Mouse (Mus musculus) neutrophil, adult 5-6 weeks (primary cell): ENCODE data around the gene Gria4. TPM values are rescaled to one million over a fixed set of nuclear protein-coding genes. Genes with fewer than 3 reads are reported as not detected.
"Not testable (repeated sequence)": the region's sequence is repeated elsewhere in the genome, so short reads cannot be mapped to it uniquely, and the experiment has no call there.

Experiments
- ATAC-seq: fragments of 151-379, 151-347 bp; 2 replicates; pipeline ENCODE4 v1.8.0; 2017; ENCODE audit warnings: mild to moderate bottlenecking, moderate TSS enrichment; ENCODE audit not compliant: insufficient number of reproducible peaks, poor library complexity, low FRiP score, severe bottlenecking; ENCODE audit errors: extremely low read depth
- total RNA-seq: library from RNA; stranded (forward); fragments of 200-1000 nt; gene quantifications from 2 replicates; pipeline ENCODE4 v1.2.3, GENCODE M21; 2017

The Gria4 gene
- total RNA-seq, 1 experiment from 2014 or later = not detected

- no peak for ATAC-seq
Measured at GRCm38 (mm10) chr9:4605354-4605753, 190.7 kb downstream of the Gria4 start.

GRCm38 (mm10) chr9:4604236-4604635 is 191.8 kb downstream of the Gria4 start:
- no peak for ATAC-seq

GRCm38 (mm10) chr9:4601788-4602187 is 194.2 kb downstream of the Gria4 start:
- no peak for ATAC-seq

DNA sequence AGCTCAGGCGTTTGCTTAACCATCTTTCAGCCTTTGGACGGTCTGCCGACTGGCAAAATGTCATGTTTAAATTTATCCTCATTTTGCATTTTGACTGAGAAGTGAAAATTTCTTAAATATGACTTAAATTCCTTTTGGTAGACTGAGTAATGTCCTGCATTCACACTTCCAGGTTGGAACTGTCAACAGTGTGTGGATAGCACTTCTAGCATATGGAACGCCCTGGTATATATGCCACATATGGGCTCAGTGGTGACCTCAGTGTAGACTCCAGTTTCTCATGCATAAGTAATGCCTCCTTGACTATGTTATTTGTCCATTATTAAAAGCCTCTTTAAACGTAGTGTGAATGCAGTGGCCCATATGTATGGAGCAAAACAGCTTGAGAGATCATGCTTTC is 222.4 kb downstream of the Gria4 start:
- ATAC-seq = no peak

DNA sequence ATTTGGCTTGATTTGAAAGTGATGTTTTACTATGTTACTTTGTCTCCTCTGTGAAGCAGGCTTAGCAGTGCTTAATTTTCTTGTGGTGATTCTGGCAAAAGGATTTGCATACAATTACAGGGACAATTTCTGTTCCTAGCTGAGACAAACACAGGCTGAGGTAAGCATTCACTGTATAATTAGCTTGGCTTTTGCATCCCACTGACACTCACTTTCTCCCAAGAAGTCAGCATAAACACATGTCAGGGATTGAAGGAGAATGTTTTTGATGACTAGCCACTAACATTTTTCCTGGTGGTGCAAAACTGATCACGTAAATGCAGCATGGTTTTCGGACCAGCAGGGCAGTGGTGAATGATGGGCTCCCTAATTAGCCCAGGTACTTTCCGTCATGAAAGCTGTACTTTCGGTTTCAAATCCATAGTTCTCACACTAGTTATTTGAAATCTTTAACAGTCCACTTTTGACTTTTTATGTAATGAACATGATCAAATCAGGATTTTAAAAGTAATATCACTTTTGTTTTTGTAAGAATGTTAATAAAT is 240.5 kb downstream of the Gria4 start:
- no peak for ATAC-seq

DNA sequence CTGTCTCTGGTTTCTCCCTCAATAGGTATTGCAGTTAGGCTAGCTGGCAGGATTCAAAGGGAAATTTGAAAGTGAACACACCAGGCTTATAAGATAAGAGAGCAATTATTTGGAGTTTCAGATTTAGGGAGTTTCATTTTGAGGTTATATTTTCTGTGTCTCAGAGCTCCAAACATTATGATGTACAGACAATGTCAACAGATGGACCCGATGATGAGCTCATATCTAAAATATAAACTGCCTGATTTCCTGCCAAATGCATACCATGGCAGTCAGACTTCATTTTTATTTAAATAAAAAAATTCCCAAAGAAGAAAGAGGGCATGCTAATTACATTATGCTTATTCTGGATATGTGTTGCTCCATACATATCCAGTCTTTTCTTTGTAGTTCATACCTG is 256.8 kb downstream of the Gria4 start:
- no peak for ATAC-seq

DNA sequence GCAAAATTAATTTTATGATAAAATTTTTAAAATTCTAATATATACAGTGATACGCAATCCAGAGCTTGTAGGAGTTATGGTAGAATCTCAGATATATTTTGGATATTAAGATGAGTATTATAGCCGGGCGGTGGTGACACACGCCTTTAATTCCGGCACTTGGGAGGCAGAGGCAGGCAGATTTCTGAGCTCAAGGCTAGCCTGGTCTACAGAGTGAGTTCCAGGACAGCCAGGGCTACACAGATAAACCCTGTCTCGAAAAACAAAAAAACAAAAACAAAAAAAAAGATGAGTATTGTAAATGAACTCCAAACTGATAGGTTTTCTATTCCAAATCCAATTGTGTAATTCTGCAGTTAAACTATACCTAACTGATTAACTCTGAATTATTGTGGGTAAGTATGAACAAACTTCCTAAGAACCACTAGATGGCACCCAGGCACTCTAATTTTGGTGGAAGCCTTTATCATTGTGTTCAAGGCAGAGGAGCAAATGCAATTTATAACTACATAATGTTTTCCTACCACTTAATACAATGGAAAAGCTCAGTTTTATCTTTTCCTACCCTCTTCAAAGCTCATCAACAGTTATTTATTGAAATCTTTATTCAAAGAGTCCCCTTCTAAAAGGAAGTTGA is 259.4 kb downstream of the Gria4 start:
- no peak for ATAC-seq

DNA sequence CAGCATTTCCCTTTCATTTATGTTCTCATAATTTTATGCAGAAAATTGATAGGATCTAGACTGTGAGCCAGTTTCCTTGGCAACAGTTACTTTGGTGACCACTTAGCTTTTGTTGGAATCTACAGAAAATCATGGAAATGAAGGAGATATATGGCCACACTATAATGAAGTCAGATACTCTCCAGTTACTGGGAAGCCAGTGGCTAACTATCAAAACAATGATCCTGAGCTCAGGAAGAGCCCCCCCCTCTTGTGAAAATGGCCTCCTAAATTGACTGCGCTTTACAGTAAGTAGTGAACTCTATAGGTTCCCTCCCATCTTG is 281.5 kb downstream of the Gria4 start:
- no peak for ATAC-seq

- no peak for ATAC-seq
Measured at GRCm38 (mm10) chr9:4513796-4514562, 282.1 kb downstream of the Gria4 start.

- ATAC-seq = no peak
Measured at GRCm38 (mm10) chr9:4506086-4506485, 289.9 kb downstream of the Gria4 start.

DNA sequence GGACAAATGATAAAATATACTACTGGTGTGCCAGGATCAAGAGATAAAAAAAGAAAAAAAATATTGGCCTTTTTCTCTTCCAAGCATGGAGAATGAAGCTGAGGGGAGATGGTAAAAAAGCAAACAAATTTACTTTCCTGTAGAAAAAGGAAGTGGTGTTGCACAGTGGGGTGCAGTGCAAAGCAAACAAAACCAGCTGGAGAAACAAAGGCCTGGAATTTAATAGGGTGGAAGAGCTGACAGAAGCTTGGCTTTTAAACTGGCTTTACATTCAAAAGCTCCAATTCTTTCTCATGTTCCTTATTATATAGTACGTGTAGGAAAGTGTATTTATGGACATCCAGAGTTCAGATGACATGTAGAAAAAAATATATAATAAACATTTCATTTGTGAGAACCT is 290.9 kb downstream of the Gria4 start:
- no peak for ATAC-seq

DNA sequence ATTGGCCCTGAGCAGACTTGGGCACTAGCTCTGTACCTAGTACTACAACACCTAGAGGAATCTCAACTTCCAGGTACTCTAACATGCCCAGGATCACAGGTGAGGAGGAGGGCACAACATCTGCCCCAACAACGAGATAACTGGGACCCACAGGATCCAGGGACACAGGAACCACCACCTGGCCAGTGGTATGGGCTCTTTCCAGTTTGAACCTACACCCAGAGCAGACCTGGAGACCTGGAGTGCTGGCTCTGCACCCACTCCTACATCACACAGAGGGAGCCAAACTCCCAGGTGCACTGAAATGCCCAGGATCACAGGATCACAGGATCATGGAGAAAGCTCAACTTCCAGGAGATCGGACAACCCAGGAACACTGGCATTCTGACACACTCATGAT is 309.6 kb downstream of the Gria4 start:
- ATAC-seq = no peak

- ATAC-seq = no peak
Measured at GRCm38 (mm10) chr9:4484502-4484901, 311.5 kb downstream of the Gria4 start.

GRCm38 (mm10) chr9:4470791-4471190 is 325.2 kb downstream of the Gria4 start:
- no peak for ATAC-seq

- ATAC-seq = no peak
Measured at GRCm38 (mm10) chr9:4459456-4460070, 336.5 kb downstream of the Gria4 start.

DNA sequence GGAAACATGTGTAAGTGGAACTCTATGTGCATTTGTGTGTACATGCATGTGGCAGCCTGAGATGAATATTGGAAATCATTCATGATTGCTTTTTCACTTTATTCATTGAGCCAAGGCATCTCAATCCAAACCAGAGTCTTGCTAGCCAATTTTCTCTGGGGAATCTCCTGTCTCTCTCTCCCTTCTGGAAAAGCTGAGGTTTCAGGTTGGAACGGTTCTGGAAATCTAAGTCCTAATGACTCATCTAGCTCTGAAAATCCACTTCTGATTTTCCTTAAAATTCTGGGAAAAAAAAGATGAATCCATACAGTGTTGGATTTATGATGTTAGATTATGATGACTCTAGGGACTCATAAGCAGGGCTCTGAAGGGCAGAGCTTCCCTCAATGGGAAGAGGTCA is 337.8 kb downstream of the Gria4 start:
- ATAC-seq = no peak

- no peak for ATAC-seq
Measured at GRCm38 (mm10) chr9:4457644-4458043, 338.4 kb downstream of the Gria4 start.

GRCm38 (mm10) chr9:4442908-4443307 is 353.1 kb downstream of the Gria4 start:
- ATAC-seq = peak; percentile 66

GRCm38 (mm10) chr9:4400801-4401200 is 395.2 kb downstream of the Gria4 start:
- ATAC-seq = not testable (repeated sequence)

DNA sequence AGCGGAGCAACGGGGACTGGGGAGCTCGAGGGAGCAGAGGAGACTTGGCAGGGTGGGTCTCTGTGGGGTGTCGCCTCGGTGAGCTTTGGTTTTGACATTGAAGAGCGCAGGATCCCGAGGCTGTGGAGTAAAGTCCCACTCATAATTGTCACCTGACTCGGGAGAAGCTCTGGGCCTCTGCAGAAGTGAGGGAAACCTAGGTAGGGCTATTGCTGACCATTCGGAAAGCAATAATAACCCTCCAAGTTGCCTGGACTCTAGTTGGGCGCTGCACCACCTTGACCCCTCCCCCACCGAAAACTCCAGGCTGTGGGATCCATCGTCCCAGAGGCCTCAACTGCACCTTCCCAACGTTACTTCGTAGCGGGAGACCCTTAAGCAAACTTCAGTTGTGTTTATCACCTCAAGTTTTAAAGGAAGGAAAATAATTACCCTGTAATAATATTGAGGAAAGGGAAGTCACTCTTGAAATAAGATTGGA is 419.4 kb downstream of the Gria4 start:
- no peak for ATAC-seq
